Mouse (Mus musculus): ENCODE measurements at regions not wholly inside any gene's neighbourhood (a gene's known extent, or its start where the extent isn't known, plus 50 kb on each side); places are given as distances from the start of the nearest gene placed in this dataset.

- DNase-seq (ENCODE audit: low spot score in 2 of 2) = no peak
These were observed 606.3 kb upstream of the Dmac1 start for GRCm38 (mm10) chr4:75884371-75884770.

GRCm38 (mm10) chr4:75869771-75870170, 591.7 kb upstream of the Dmac1 start:
- DNase-seq (ENCODE audit: low spot score in 2 of 2) = no peak

GRCm38 (mm10) chr4:75861076-75861475, 583.0 kb upstream of the Dmac1 start:
- no peak for DNase-seq (ENCODE audit: low spot score in 2 of 2)

DNA sequence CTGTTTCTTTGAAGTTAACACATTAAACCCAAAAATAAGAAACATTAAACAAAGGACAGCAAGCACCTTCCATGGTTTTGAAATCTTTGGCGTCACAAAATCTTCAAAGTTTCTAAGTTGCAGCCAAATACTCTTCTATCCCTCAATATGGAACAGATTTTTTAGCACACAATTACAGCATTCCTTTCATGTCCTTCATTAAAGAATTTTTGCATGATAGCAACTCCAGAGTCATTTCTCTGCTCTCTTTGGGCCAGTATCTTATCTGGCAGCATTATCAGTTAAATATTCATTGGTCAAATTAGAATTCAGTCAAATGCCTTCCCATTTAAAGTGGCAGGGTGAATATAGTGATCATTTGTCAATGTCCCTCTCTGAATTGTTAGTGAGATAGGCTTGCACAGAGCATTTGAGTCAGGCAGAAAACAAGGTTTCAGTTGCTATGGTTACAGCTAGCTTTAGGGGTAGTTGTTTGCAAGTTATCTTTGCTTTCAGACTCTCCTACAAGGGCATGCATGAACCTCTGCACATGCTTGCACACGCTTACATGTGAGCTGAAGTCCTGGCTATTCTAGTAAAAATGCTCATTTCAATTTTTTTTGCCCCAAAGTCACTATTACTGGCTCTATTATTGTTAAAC, 579.8 kb upstream of the Dmac1 start:
- DNase-seq (ENCODE audit: low spot score in 2 of 2) = no peak

DNA sequence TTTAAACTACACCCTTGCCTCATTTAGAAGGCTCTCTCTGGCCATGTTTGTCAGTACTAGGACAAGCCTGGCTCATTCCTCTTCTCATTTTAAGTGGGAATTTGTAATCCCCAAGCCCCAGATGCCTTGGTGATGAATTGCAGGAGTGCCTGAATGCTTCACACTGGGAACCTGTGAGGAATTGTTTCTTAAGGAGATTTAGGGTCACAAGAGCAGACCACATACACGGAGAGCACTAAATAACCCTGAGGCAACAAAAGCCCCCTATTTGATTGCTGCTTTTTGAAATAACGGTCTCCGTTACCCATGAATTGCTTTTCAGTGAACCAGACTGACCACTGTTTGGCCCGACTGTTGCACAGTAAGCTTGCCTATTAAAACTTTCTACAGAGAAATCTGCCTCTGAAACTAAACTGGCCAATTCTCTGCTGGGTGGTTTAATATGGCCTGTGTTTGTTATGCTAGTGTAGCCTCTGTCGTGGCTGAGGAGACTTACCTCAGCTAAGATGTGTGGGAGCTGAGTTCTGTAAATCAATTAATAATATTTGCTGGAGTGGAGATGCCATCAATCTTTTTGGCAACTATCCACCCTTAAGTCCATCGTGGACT, 577.7 kb upstream of the Dmac1 start:
- no peak for DNase-seq (ENCODE audit: low spot score in 2 of 2)

DNA sequence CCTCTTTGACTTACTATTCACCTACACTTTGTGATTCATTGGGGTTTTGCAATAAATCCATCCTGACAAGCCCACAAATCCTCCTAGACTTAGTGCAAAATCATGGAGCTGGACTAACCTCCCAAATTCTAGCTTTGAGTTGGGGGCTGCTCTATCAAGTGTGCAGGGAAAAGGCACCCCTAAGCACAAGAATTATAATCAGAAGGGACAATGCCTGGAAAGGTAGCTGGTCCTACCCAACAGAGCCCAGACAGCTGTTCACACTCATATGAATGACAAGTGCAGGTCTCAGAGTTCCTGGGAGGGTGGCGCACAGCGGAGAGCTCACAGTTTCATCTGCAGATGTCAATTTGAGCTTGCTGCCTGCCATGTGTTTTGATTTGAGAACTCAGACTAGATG, 572.2 kb upstream of the Dmac1 start:
- no peak for DNase-seq (ENCODE audit: low spot score in 2 of 2)

DNA sequence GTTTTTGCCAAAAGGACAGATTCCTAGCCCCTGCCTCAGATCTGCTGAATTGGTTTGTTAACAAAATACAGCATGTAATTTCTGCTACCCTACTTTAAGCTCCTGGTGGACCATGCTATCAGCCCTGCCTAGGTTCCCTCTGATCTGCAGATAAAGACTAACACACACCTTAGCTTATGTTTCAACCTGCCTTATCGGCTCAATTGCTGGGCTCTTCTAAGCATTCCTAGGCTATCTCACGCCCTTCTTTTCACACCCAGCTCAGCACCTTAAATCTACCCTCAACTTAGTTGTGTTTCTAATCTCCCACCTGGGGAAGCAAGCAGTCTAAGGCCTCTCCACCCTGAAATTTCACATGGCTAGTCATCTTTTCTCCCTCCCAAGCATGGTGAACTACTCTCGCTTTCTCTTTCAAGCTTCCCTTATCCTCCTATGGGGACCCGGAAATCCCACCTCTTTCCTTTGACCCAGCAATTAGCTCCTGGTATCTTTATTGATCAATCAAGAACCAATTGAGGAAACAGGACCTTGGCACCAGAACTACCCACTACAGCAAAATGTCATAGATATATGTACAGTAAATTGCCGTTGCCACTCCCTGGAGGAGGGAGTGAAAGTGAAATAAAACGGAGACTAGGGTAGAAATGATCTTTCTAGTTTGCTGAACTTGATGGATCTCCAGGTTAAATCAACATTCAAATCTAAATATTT, 569.7 kb upstream of the Dmac1 start:
- DNase-seq (ENCODE audit: low spot score in 2 of 2) = no peak

DNA sequence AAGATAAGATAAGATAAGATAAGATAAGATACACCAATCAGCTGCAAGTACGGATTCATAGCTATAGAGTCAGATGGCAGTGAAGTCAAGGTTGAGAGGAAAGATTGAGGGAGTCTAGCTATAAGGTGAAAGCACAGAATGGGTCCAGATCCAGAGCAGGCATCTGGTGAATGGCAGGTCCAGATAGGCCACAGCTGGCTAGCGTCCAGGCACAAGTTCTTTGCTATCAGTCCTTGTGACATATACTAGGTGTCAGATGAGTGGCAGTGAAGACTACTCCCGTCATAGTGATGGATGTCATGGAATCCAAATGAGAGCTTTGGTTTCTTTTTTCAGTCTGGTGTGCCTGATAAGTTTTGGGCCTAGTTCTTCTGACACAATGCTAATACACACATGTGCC, 566.9 kb upstream of the Dmac1 start:
- DNase-seq (ENCODE audit: low spot score in 2 of 2) = no peak

DNA sequence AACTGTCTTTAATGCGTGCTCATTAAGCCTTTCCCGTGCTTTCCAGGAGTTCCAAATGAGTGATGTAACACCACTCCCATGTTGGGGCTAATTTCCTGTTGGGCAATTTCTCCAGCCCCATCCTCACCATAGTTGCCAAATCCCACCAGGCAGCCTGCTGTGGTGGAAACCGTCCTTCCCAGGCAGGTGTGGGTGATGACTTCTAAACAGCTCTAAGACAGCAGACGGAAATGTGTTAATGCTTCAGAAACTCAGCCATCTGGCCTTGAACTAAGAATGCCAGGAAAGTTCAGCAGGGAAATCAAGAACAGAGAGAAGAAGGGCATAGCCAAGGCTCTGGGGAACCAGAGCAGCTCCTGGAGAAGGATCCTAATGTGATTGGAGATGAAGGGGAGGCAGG, 560.5 kb upstream of the Dmac1 start:
- no peak for DNase-seq (ENCODE audit: low spot score in 2 of 2)

DNA sequence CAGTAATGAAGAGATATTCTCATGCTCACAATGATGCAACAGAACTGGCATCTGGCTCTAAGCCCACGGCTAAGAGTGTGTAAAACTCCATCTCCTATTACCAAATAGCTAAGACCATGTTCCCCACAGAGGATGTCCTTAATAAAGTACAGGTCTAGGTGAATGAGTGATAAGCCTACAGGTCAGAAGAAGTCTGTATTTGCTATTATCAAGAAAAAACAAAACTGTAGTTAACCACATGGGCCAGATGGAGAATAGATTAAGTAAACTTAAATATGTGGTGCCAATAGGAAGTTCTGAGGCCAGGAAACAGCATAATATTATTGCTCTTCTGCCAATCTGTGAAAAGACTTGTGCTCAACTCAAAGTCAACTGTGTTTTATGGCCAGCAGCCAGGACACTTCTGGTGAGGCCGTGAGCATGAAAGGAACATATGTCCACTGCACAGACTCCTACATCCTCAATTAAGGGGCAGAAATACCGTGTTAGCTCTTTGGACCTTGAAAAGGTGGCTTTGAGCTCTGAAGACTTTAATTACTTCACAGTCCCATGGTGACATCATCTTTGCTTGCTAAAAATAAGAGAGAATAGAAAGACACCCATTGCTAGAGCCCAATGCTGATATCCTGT, 549.1 kb upstream of the Dmac1 start:
- DNase-seq (ENCODE audit: low spot score in 2 of 2) = no peak

DNA sequence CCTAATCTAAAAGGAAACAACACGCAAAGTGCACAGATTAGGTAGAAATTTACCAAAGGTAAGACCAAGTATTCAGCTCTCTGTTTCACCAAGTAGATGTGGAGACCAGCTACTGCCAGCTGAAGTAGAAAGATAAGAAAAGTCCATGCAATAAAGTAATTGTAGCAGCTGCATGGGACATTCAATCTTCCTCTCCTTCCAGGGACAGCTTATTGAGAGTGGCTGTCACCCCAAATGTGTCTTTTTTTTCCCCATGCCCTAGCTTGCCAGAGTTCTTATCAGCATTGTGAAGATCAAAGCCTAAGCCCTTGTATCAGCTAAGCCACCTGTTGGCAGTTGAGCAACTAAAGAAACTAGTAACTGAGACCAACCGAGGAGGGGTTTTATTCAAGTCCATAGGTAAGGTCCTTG, 541.1 kb upstream of the Dmac1 start:
- no peak for DNase-seq (ENCODE audit: low spot score in 2 of 2)

- DNase-seq (ENCODE audit: low spot score in 2 of 2) = no peak
These were observed 537.9 kb upstream of the Dmac1 start for GRCm38 (mm10) chr4:75816026-75816425.

DNA sequence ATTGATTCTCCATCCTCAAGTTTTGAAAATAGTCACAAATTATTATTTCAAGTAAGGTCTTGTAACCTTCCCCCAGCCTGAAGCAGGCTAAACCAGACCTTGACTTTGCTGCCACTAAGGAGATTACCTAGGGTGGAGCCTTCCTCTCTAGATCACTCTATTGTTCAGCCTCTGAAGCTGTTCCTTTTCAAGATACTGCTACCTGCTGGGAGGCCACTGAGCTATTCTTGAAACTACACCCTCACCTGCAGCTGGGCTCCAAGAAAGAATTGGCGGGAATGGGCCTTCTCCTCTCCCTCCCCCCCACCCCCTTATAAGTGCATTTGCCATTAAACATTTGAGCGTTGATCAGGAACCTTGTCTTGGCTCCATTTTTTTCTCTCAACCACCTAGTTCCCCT, 534.2 kb upstream of the Dmac1 start:
- no peak for DNase-seq (ENCODE audit: low spot score in 2 of 2)

DNA sequence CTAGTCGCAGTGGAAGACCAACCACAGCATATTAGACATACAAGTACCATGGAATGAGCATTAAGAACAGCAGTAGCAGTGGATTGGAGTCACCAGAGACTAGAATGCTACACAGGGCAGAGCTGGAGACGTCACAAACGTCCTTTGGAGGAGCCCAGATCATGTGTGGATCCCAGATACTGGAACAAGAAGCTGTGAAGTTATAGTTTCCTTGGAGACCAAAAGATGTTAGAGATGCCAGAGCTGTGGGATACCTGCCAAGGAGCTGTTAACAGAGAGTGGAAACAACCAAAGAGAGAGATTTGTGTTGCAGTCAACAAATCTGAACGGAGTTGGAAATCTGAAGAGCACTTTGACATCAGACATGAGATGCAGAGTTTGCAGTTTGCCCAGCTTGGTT, 523.8 kb upstream of the Dmac1 start:
- peak; percentile 62 to 71 for DNase-seq (ENCODE audit: low spot score in 2 of 2)

GRCm38 (mm10) chr4:75801156-75801555, 523.1 kb upstream of the Dmac1 start:
- no peak for DNase-seq (ENCODE audit: low spot score in 2 of 2)

GRCm38 (mm10) chr4:75791789-75792188, 513.7 kb upstream of the Dmac1 start:
- DNase-seq (ENCODE audit: low spot score in 2 of 2) = no peak

DNA sequence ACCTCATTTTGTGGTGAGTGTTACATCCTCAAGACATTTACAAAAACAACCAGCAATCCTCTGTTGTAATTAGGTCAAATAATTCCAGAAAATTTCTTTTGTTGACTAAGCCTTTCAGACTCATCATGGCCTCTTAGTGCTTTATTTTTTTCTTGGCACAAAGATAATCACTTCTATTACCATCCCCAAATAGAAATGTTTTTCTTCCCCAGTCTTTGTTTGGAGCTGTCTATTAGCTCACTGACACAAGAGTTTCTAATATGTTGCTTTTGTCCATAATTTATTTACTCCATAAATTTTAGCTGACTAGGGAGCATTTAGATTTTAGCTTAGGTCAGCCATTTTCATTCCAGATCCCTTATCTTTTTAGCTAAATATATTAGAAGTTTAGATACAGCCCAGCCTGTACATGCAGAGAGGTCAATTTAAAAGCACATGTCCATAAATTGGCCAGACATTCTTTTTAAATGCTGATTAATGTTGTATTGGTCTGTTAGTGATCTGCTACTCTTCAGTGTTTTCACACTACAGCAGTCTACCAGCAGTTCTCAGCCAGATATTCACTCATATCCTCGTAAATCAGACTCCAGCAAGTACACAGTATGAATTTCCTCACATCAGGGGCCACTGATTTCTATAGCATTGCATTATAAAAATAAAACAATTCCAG, 513.0 kb upstream of the Dmac1 start:
- no peak for DNase-seq (ENCODE audit: low spot score in 2 of 2)

- no peak for DNase-seq (ENCODE audit: low spot score in 2 of 2)
These were observed 509.3 kb upstream of the Dmac1 start for GRCm38 (mm10) chr4:75787405-75787804.

DNA sequence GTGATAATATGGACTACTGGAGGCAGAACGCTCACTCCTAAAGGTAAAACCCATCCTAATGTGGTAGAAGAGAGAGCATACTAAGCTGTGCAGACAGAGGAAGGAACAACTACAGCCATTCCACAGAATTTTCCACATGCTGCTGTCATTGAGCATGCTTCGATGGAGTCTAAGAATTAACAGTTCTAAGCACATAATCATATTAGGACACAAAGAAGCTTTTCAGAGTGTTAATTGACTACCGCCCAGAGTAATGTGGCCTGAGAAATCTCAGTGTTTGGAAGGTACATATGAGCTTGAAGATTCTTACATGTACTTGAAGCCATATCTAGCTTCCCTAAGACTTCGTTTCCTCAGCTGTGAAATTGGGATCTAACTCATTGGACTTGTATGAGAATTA, 508.3 kb upstream of the Dmac1 start:
- DNase-seq (ENCODE audit: low spot score in 2 of 2) = no peak

DNA sequence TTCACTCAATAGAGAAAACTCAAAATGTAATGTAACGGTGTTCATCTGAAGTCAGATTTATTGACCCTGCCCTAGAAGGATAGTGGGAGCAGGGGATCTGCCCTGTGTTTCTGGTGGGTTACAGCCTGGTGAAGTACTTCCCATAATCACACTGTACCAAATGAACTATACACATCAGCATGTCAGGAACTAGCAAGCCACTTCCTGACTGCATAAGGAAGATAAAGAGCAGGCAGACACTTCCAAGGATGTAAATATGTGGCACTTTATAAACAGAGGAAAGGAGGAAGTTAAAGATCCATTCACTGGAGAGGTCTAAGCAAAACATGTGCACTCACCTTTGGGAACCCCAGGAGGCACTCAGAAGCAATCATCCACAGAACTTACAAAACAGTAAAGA, 501.4 kb upstream of the Dmac1 start:
- no peak for DNase-seq (ENCODE audit: low spot score in 2 of 2)

- DNase-seq (ENCODE audit: low spot score in 2 of 2) = no peak
These were observed 486.0 kb upstream of the Dmac1 start for GRCm38 (mm10) chr4:75764141-75764540.

DNA sequence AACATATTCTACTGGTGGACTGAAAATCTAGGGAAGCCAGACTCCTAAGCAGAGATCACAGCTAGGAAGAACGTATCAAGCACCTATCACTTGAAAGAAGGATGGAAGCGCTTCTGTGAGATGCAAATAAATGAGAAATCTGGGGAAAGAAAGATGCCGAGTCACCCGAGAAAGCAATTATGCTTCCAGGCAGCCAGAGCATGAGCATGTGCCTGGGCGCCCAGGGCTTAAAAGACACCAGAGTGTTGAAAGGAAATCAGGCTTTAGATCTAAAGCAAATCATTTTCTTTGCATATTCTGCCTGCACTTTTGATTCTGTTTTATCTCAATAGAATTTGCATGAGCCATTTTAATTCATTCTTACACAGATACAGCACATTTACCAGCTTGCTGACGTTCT, 466.5 kb upstream of the Dmac1 start:
- no peak for DNase-seq (ENCODE audit: low spot score in 2 of 2)
